Mouse (Mus musculus) liver (tissue): ENCODE measurements around the gene Gcnt2.
A peak's percentile ranks its signal among the peaks of the same experiment; 100 is the strongest.

Experiments
- DNase-seq: peaks from one replicate; pipeline ENCODE4 v3.0.0-alpha.2; 2020; ENCODE audit warnings: mixed read lengths

Gene Gcnt2

DNA sequence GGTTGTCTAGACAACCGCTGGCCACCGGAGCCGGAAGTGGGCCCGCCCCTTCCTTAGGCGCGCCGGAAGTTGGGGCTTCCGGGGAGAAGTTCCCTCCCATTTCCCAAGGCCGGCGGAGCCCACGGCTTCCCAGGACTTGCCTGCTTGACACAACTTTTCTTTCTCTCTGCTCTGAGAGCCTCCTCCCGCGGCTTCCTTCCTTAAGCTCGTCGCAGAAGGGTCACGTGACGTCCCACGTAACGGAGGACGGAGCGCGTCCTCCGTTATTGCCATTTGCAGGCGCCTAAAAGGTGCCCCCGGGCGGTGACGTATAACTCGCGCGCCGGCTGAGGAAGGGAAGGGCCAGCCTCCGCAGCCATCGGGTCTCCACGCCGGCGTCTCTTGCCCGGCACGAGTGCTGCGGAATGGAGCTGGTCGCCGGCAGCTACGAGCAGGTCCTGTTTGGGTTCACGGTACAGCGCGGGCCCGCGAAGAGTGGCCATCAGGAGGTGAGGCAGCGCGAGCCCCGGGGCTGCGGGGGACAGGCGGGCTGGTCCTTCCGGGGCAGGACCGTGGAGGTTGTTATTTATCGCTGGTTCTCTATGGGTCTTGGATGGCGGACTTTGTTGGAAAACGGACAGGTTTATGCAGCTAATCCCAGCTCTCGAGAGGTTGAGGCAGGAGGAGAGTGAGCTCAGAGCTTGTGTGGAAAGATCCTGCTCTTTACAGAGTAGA lies 141.5 kb downstream of the Gcnt2 start, which contains the start of gene Pak1ip1:
Gene Pak1ip1 (plus strand): TSS at position 98 of the 714 bp plus-strand sequence.
- peak; percentile 89 for DNase-seq

DNA sequence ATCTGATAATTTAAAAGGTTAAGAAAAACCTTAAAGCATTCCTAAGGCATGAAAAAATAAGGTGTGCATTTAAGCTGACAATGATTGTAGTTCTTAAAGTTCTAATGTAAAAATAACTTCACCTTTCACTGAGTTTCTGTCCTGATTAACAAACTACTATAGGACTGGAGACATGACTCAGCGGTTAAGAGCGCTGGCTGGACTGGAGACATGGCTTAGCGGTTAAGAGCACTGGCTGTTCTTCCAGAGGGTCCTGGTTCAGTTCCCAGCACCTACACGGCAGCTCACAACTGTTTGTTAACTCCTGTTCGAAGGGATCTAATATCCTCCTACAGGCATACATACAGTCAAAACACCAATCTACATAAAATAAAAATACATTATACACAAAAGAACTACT lies 142.4 kb downstream of the Gcnt2 start:
- peak; percentile 57 for DNase-seq

DNA sequence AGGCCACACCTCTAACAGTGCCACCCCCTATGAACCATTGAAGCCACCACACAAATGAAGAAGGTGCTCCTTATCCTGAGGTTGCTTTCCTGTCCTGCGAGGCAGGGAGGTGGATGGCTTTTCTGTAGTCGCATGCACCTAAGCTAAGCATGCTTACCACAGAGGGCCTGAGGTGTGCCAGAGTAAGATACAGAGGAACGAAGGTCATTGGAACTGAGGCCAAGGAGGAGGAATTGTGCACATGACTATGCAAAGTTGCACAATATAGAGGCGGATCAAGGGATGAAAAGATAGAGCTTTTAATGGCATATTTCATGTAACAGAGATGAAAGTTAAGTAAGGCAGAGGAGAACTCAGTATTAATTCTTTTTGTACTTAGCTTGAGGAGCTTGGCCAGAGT lies 146.7 kb downstream of the Gcnt2 start:
- no peak for DNase-seq

DNA sequence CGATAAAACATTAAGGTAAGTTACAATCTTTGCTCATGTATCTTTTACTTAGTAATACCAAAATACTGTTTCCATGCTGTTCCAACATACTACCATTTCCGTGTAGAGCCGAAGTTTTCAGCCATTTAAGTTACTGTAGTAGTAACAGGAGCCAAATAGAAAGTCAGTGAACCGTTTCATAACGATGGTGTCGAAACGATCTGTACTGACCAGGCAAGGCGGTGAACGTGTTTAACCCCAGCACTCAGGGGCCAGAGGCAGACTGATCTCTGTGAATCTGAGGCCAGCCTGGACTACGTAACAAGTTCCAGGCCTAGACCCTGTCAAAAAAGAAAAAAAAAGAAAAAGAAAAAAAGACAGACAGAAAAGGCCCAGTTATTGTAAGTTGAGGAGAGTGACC lies 148.7 kb downstream of the Gcnt2 start:
- DNase-seq: no peak

DNA sequence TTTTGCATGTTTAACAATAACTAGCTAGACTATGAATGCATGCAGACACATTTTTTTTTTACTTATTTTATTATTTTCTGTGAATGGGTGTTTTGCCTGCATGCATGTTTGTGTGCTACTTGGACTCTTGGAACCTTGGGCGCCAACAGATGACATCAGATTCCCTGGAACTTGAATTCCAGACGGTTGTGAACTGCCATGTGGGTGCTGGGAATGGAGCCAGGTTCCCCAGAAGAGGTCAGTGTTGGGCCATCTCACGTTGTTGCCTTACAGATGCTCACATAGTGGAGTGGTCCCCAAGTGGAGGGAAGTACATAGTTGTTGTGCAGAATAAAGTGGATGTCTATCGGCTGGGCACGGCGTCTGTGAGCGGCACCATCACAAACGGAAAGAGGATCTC lies 149.4 kb downstream of the Gcnt2 start:
- DNase-seq: no peak
